Mouse (Mus musculus): Measurements from ENCODE around the gene 1700109H08Rik.

DNA sequence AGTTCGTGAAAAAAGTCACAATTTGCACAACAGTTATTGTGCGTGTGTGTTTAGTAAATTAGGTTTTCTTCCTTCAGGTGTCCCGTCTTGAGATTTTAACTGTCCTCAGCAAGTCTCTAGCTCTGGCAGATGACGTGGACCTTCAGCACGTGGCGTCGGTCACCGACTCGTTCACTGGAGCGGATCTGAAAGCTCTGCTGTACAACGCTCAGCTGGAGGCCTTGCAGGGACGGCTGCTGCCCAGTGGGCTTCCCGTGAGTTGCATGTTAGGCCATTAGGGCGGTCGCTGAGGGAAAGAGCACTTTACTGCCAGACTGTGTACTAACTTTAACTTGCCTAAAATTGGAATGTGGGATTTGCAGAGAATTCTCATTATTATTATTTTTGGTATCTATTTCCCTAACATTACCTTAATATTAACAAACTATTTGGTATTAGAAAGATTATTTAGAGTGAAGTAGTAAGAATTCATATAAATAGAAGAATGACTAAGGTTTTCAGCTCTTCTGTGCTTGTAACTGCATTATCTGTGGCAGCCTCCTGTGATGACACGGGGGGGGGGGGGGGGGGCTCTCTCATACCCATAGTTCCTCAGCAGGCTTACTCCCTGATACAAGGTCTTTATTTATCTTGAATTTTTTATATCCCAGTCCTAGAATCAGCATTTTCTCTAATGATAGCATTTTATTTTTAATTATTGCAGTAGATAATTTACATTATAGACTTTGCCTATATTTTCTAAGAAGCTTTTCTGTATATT lies 60.3 kb downstream of the 1700109H08Rik start:
- no peak for TF ChIP-seq GATA1 (IDR thresholded peaks at IDR 0.05; ENCODE audit: low read length)
- TF ChIP-seq TAL1 (IDR thresholded peaks at IDR 0.05; ENCODE audit: low read length): no peak

Measured in erythroblast, embryonic 14.5 days (primary cell).